Mouse (Mus musculus) T-helper 1 cell (primary cell): Measurements from ENCODE around the gene Gsta4.
"Not testable (repeated sequence)": the region's sequence is repeated elsewhere in the genome, so short reads cannot be mapped to it uniquely, and the experiment has no call there.

Experiments
- in situ Hi-C: fragments of 300-600 bp; cut with MboI, MseI; formaldehyde crosslinking; loops from one replicate; pipeline ENCODE4 v1.15.1; 2025; ENCODE audit warnings: high pct_unique_total_duplicates

Gene Gsta4

GRCm38 (mm10) chr9:78182474-78182873 is at the start of gene Gsta4:
Gsta4 (plus strand) TSS chr9:78182774.
- in situ Hi-C loops: not testable (repeated sequence)

- in situ Hi-C loops: no loop called here
These were observed 46.9 kb upstream of the Gsta4 start for GRCm38 (mm10) chr9:78135658-78136057.

- in situ Hi-C loops: no loop called here
These were observed 44.4 kb upstream of the Gsta4 start for GRCm38 (mm10) chr9:78138044-78138676.

- in situ Hi-C loops: no loop called here
These were observed 43.1 kb upstream of the Gsta4 start for GRCm38 (mm10) chr9:78139463-78139862.

- in situ Hi-C loops: no loop called here
These were observed 36.5 kb upstream of the Gsta4 start for GRCm38 (mm10) chr9:78146099-78146498.

- in situ Hi-C loops: no loop called here
These were observed 35.9 kb upstream of the Gsta4 start for GRCm38 (mm10) chr9:78146627-78147026.

- in situ Hi-C loops: no loop called here
These were observed 34.4 kb upstream of the Gsta4 start for GRCm38 (mm10) chr9:78148149-78148548.

- in situ Hi-C loops: loop anchor here (10.0 kb wide), 1 partner anchor 1595 kb away; no protein-coding TSS in a partner anchor
These were observed 32.8 kb upstream of the Gsta4 start for GRCm38 (mm10) chr9:78149770-78150169.

- in situ Hi-C loops: loop anchor here (10.0 kb wide), 1 partner anchor 1600 kb away; no protein-coding TSS in a partner anchor
These were observed 28.2 kb upstream of the Gsta4 start for GRCm38 (mm10) chr9:78154211-78154977.

- in situ Hi-C loops: loop anchor here (10.0 kb wide), 1 partner anchor 1602 kb away; no protein-coding TSS in a partner anchor
These were observed 25.4 kb upstream of the Gsta4 start for GRCm38 (mm10) chr9:78157221-78157620.

- in situ Hi-C loops: no loop called here
These were observed 19.3 kb upstream of the Gsta4 start for GRCm38 (mm10) chr9:78163291-78163690.

GRCm38 (mm10) chr9:78164741-78165140 is 17.8 kb upstream of the Gsta4 start:
- in situ Hi-C loops: no loop called here

GRCm38 (mm10) chr9:78165454-78165853 is 17.1 kb upstream of the Gsta4 start:
- in situ Hi-C loops: no loop called here

GRCm38 (mm10) chr9:78166694-78167452 is 15.7 kb upstream of the Gsta4 start:
- in situ Hi-C loops: no loop called here

- in situ Hi-C loops: no loop called here
These were observed 15.1 kb upstream of the Gsta4 start for GRCm38 (mm10) chr9:78167453-78167969.

- in situ Hi-C loops: no loop called here
These were observed 13.7 kb upstream of the Gsta4 start for GRCm38 (mm10) chr9:78168864-78169263.

GRCm38 (mm10) chr9:78174016-78174415 is 8.6 kb upstream of the Gsta4 start:
- in situ Hi-C loops: loop anchor here (5.0 kb wide), 1 partner anchor 57 kb away; no protein-coding TSS in a partner anchor

- in situ Hi-C loops: loop anchor here (5.0 kb wide), 1 partner anchor 58 kb away; no protein-coding TSS in a partner anchor
These were observed 7.7 kb upstream of the Gsta4 start for GRCm38 (mm10) chr9:78174925-78175276.

- in situ Hi-C loops: no loop called here
These were observed 7.0 kb upstream of the Gsta4 start for GRCm38 (mm10) chr9:78175277-78176200.

GRCm38 (mm10) chr9:78176201-78176727 is 6.3 kb upstream of the Gsta4 start:
- in situ Hi-C loops: no loop called here

- in situ Hi-C loops: no loop called here
These were observed 5.7 kb upstream of the Gsta4 start for GRCm38 (mm10) chr9:78176831-78177230.
